Mouse (Mus musculus): ENCODE measurements around the gene Cdk9. TPM values are rescaled to one million over a fixed set of nuclear protein-coding genes. Genes with fewer than 3 reads are reported as not detected.

The Cdk9 gene
- total and polyA plus RNA-seq, 3 experiments, result 30.9 to 125 TPM; not detected in 1

DNA sequence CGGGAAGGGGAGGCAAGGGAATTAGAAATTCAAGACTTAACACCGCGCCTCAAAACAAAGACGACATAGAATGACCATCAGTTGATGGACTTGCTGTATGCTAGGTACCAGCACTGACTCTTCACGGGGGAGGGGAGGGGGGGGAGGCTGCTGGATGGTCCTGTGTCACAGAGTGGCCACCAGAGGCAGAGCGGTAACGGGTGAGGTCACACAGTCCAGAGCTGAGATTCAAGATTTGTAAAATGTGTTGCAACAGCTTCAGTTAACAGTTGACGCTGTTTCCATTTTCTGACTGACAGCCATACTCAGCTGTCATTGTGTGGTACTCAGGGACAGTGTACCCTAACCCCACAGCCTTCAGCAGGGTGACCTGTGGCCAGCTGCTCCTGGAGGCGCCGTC lies 39.3 kb upstream of the Cdk9 start:
- Histone ChIP-seq H3K9me3 (replicated peaks; ENCODE audit: insufficient read depth, low read length) (no peaks in the 10 kb centered on the region), H3K27ac (ENCODE audit: control insufficient read depth, low read depth, low read length) (no peak overlapping the region), H3K9ac (ENCODE audit: control insufficient read depth, low read depth, low read length, poor library complexity, severe bottlenecking) (no peak overlapping the region), H3K4me3 (ENCODE audit: control insufficient read depth in 1 of 2, insufficient read depth in 1 of 2, low read depth in 2 of 2, low read length in 2 of 2) (no peak overlapping the region), H3K79me2 (ENCODE audit: control insufficient read depth, insufficient read depth, low read length, poor library complexity) (no peaks in the 10 kb centered on the region; the same call in 1 of the 2 replicates), H3K36me3 (ENCODE audit: control insufficient read depth in 1 of 2, insufficient read depth in 2 of 2, low read length in 2 of 2) (peaks cover 0 to 2% of the 10 kb centered on the region in 2 experiments; a peak in 1 of 4 replicates), H3K4me1 (ENCODE audit: control insufficient read depth in 1 of 2, insufficient read depth in 2 of 2, low read length in 2 of 2) (no peaks in the 10 kb centered on the region), H3K27me3 (ENCODE audit: control insufficient read depth in 1 of 2, insufficient read depth in 2 of 2, low read length in 2 of 2) (no peaks in the 10 kb centered on the region)
- TF ChIP-seq JUND (IDR thresholded peaks at IDR 0.05; ENCODE audit: low read depth, low read length), result no peak
- no peak for TF ChIP-seq POLR2AphosphoS5 (IDR thresholded peaks at IDR 0.05; ENCODE audit: borderline replicate concordance, low read depth, low read length)
- TF ChIP-seq CTCF (IDR thresholded peaks at IDR 0.05 in 2 of 3, conservative IDR thresholded peaks at IDR 0.05 in 1 of 3; ENCODE audit: control insufficient read depth in 1 of 3, insufficient read depth in 1 of 3, low read depth in 2 of 3, low read length in 3 of 3, poor library complexity in 1 of 3, severe bottlenecking in 1 of 3), result no peak
- no peak for TF ChIP-seq POLR2AphosphoS2 (IDR thresholded peaks at IDR 0.05; ENCODE audit: low read length)
- TF ChIP-seq MYC (IDR thresholded peaks at IDR 0.05; ENCODE audit: low read depth, low read length), result no peak
- no peak for TF ChIP-seq MEF2A (IDR thresholded peaks at IDR 0.05; ENCODE audit: extremely low read depth, insufficient replicate concordance, low read depth, low read length, poor library complexity, severe bottlenecking)
- no peak for TF ChIP-seq SIN3A (IDR thresholded peaks at IDR 0.05; ENCODE audit: low read length)
- DNase-seq (ENCODE audit: low read depth, low spot score), result no peak

GRCm38 (mm10) chr2:32751665-32752033 lies 38.8 kb upstream of the Cdk9 start:
- no peak for TF ChIP-seq MEF2A (IDR thresholded peaks at IDR 0.05; ENCODE audit: extremely low read depth, insufficient replicate concordance, low read depth, low read length, poor library complexity, severe bottlenecking)
- no peak for TF ChIP-seq TCF12 (IDR thresholded peaks at IDR 0.05; ENCODE audit: low read depth, low read length)
- TF ChIP-seq RAD21 (IDR thresholded peaks at IDR 0.05; ENCODE audit: low read depth, low read length), result no peak
- no peak for TF ChIP-seq ELF1 (IDR thresholded peaks at IDR 0.05; ENCODE audit: low read depth, low read length)
- no peak for TF ChIP-seq CTCF (IDR thresholded peaks at IDR 0.05 in 2 of 3, conservative IDR thresholded peaks at IDR 0.05 in 1 of 3; ENCODE audit: control insufficient read depth in 1 of 3, insufficient read depth in 1 of 3, low read depth in 2 of 3, low read length in 3 of 3, poor library complexity in 1 of 3, severe bottlenecking in 1 of 3)
- no peak for TF ChIP-seq MAX (IDR thresholded peaks at IDR 0.05; ENCODE audit: low read length)
- no peak for TF ChIP-seq POLR2AphosphoS2 (IDR thresholded peaks at IDR 0.05; ENCODE audit: low read length)
- no peak for TF ChIP-seq UBTF (IDR thresholded peaks at IDR 0.05; ENCODE audit: borderline replicate concordance, insufficient read depth, low read depth, low read length)
- TF ChIP-seq POLR2AphosphoS5 (IDR thresholded peaks at IDR 0.05; ENCODE audit: borderline replicate concordance, low read depth, low read length), result no peak
- TF ChIP-seq ZMIZ1 (IDR thresholded peaks at IDR 0.05; ENCODE audit: low read depth, low read length), result no peak
- TF ChIP-seq ZKSCAN1 (IDR thresholded peaks at IDR 0.05; ENCODE audit: low read depth, low read length), result no peak
- TF ChIP-seq GABPA (IDR thresholded peaks at IDR 0.05; ENCODE audit: low read depth, low read length), result no peak
- TF ChIP-seq MAZ (IDR thresholded peaks at IDR 0.05; ENCODE audit: low read depth, low read length), result no peak
- no peak for TF ChIP-seq TAL1 (IDR thresholded peaks at IDR 0.05; ENCODE audit: low read length)
- TF ChIP-seq MXI1 (IDR thresholded peaks at IDR 0.05; ENCODE audit: low read depth, low read length), result no peak
- H3K9ac ChIP-seq (ENCODE audit: control insufficient read depth, low read depth, low read length, poor library complexity, severe bottlenecking), result no peak overlapping the region
- H3K9me3 ChIP-seq (replicated peaks; ENCODE audit: insufficient read depth, low read length), result no peaks in the 10 kb centered on the region
- peaks cover 0 to under 1% of the 10 kb centered on the region in 2 experiments; a peak in 1 of 4 replicates for H3K36me3 ChIP-seq (ENCODE audit: control insufficient read depth in 1 of 2, insufficient read depth in 2 of 2, low read length in 2 of 2)
- no peaks in the 10 kb centered on the region for H3K27me3 ChIP-seq (ENCODE audit: control insufficient read depth in 1 of 2, insufficient read depth in 2 of 2, low read length in 2 of 2)
- no peaks in the 10 kb centered on the region for H3K79me2 ChIP-seq (ENCODE audit: control insufficient read depth, insufficient read depth, low read length, poor library complexity)
- no peak for DNase-seq (ENCODE audit: low read depth, low spot score)
- H3K4me3 ChIP-seq (ENCODE audit: control insufficient read depth in 1 of 2, insufficient read depth in 1 of 2, low read depth in 2 of 2, low read length in 2 of 2), result no peak overlapping the region
- H3K4me1 ChIP-seq (ENCODE audit: control insufficient read depth in 1 of 2, insufficient read depth in 2 of 2, low read length in 2 of 2), result no peaks in the 10 kb centered on the region
- no peak overlapping the region for H3K27ac ChIP-seq (ENCODE audit: control insufficient read depth, low read depth, low read length)
